Mouse (Mus musculus) liver, embryonic 16.5 days (tissue): ENCODE results near the gene Cpne9. TPM values are rescaled to one million over a fixed set of nuclear protein-coding genes. Genes with fewer than 3 reads are reported as not detected.
"Not testable (repeated sequence)": the region's sequence is repeated elsewhere in the genome, so short reads cannot be mapped to it uniquely, and the experiment has no call there.

Experiments used
- ATAC-seq: fragments of 200-750 bp; cut with Nextera tagmentation; 2 replicates; pipeline ENCODE4 v1.8.0; 2017; ENCODE audit warnings: low read depth, mild to moderate bottlenecking, moderate number of reproducible peaks, moderate library complexity
- H3K27ac ChIP-seq: fragments of 300-500 bp; sonication (generic); 2 replicates; pipeline ENCODE4 v1.5.1; 2014; ENCODE audit warnings: mild to moderate bottlenecking, low read length
- H3K27me3 ChIP-seq: fragments of 300-500 bp; sonication (generic); 2 replicates; pipeline ENCODE4 v1.6.1; 2014; ENCODE audit warnings: low read depth, low read length, mixed read lengths; ENCODE audit not compliant: control insufficient read depth, insufficient read depth
- H3K36me3 ChIP-seq: fragments of 300-500 bp; sonication (generic); 2 replicates; pipeline ENCODE4 v1.6.1; 2014; ENCODE audit warnings: mild to moderate bottlenecking; ENCODE audit not compliant: control insufficient read depth, insufficient read depth
- H3K4me1 ChIP-seq: fragments of 300-500 bp; sonication (generic); 2 replicates; pipeline ENCODE4 v1.6.1; 2014; ENCODE audit warnings: low read depth, low read length, mixed read lengths; ENCODE audit not compliant: control insufficient read depth
- H3K4me2 ChIP-seq: fragments of 300-500 bp; sonication (generic); 2 replicates; pipeline ENCODE4 v1.6.1; 2014; ENCODE audit warnings: low read depth, low read length, mixed read lengths
- H3K4me3 ChIP-seq: fragments of 300-500 bp; sonication (generic); 2 replicates; pipeline ENCODE4 v1.5.1; 2014; ENCODE audit warnings: low read depth, mild to moderate bottlenecking, low read length
- H3K9ac ChIP-seq: fragments of 300-500 bp; sonication (generic); 2 replicates; pipeline ENCODE4 v1.6.1; 2014; ENCODE audit warnings: low read depth, low read length
- H3K9me3 ChIP-seq: fragments of 300-500 bp; sonication (generic); replicated peaks from 2 replicates; pipeline ENCODE4 v1.6.1; 2016; ENCODE audit warnings: low read length; ENCODE audit not compliant: control insufficient read depth
- WGBS: fragments of 180-500 bp; shearing (Covaris S2); extraction: QIAGEN DNeasy Blood & Tissue Kit; methylation state at CpG from one replicate; pipeline ENCODE4 v1.1.7; 2014; ENCODE audit not compliant: insufficient replicate concordance; 5-methylcytosine and 5-hydroxymethylcytosine counted together
- polyA plus RNA-seq: library from polyadenylated mRNA; unstranded; fragments of >200 nt; fragmentation: Nextera tagmentation; extraction: Ambion mirVana; gene quantifications from 2 replicates; pipeline ENCODE4 v1.2.1, GENCODE M21; 2015

The Cpne9 gene
- polyA plus RNA-seq, 1 experiment from 2014 or later: 0.02 TPM

- H3K9ac ChIP-seq: no peak overlapping the region
- no peak overlapping the region for H3K4me3 ChIP-seq
- no peak for ATAC-seq
- no peaks in the 10 kb centered on the region for H3K9me3 ChIP-seq
- H3K27me3 ChIP-seq: no peaks in the 10 kb centered on the region
- H3K4me1 ChIP-seq: peaks cover 25% of the 10 kb centered on the region
- H3K27ac ChIP-seq: no peak overlapping the region
- WGBS: 61% methylated on average over 1 of the region's 1 CpGs
- peaks cover 12% of the 10 kb centered on the region for H3K36me3 ChIP-seq
- no peak overlapping the region for H3K4me2 ChIP-seq
Measured at GRCm38 (mm10) chr6:113329396-113329795, 47.3 kb downstream of the Cpne9 start.

GRCm38 (mm10) chr6:113330547-113330946, 48.4 kb downstream of the Cpne9 start:
- WGBS: 6% methylated on average over 2 of the region's 2 CpGs
- peaks cover 25% of the 10 kb centered on the region for H3K4me1 ChIP-seq
- H3K9ac ChIP-seq: no peak overlapping the region
- no peak for ATAC-seq
- H3K27me3 ChIP-seq: no peaks in the 10 kb centered on the region
- no peak overlapping the region for H3K4me2 ChIP-seq
- peaks cover 6% of the 10 kb centered on the region for H3K36me3 ChIP-seq
- H3K27ac ChIP-seq: no peak overlapping the region; the same call in 1 of the 2 replicates
- H3K9me3 ChIP-seq: no peaks in the 10 kb centered on the region
- no peak overlapping the region for H3K4me3 ChIP-seq

- no peak for ATAC-seq
Measured at GRCm38 (mm10) chr6:113331721-113332120, 49.6 kb downstream of the Cpne9 start.

GRCm38 (mm10) chr6:113332734-113333133, 50.6 kb downstream of the Cpne9 start:
- peaks cover 20% of the 10 kb centered on the region for H3K4me1 ChIP-seq
- 70% methylated on average over 6 of the region's 6 CpGs for WGBS
- ATAC-seq, H3K27ac ChIP-seq, H3K9me3 ChIP-seq, H3K27me3 ChIP-seq, H3K4me2 ChIP-seq, H3K9ac ChIP-seq, H3K36me3 ChIP-seq, H3K4me3 ChIP-seq: not testable (repeated sequence)

More at GRCm38 (mm10) chr6:113331721-113332120, 49.6 kb downstream of the Cpne9 start:
- WGBS: 80% methylated on average over 11 of the region's 11 CpGs
- no peak overlapping the region for H3K9ac ChIP-seq
- H3K4me1 ChIP-seq: peaks cover 17% of the 10 kb centered on the region; the same call in 1 of the 2 replicates
- peaks cover 6% of the 10 kb centered on the region for H3K36me3 ChIP-seq
- H3K4me3 ChIP-seq: no peak overlapping the region
- H3K9me3 ChIP-seq: no peaks in the 10 kb centered on the region
- no peak overlapping the region for H3K4me2 ChIP-seq
- no peaks in the 10 kb centered on the region for H3K27me3 ChIP-seq
- no peak overlapping the region for H3K27ac ChIP-seq

- WGBS: 79% methylated on average over 14 of the region's 14 CpGs
- Histone ChIP-seq H3K27ac (no peak overlapping the region), H3K36me3 (peaks cover 6% of the 10 kb centered on the region)
Measured at GRCm38 (mm10) chr6:113333137-113333950, 51.2 kb downstream of the Cpne9 start.

GRCm38 (mm10) chr6:113334216-113334615, 52.1 kb downstream of the Cpne9 start:
- H3K9me3 ChIP-seq: no peaks in the 10 kb centered on the region
- no peak overlapping the region for H3K4me3 ChIP-seq
- H3K36me3 ChIP-seq: peaks cover 6% of the 10 kb centered on the region
- H3K27ac ChIP-seq: no peak overlapping the region
- H3K4me1 ChIP-seq: peaks cover 16% of the 10 kb centered on the region
- H3K27me3 ChIP-seq: no peaks in the 10 kb centered on the region
- WGBS: 71% methylated on average over 6 of the region's 6 CpGs
- H3K9ac ChIP-seq: no peak overlapping the region
- ATAC-seq: no peak
- H3K4me2 ChIP-seq: no peak overlapping the region

More at GRCm38 (mm10) chr6:113333137-113333950, 51.2 kb downstream of the Cpne9 start:
- no peak overlapping the region for H3K4me2 ChIP-seq
- H3K4me3 ChIP-seq: no peak overlapping the region
- H3K27me3 ChIP-seq: no peaks in the 10 kb centered on the region
- H3K9ac ChIP-seq: no peak overlapping the region
- no peaks in the 10 kb centered on the region for H3K9me3 ChIP-seq
- peak; percentile 35; the same call in 1 of the 2 replicates for ATAC-seq
- H3K4me1 ChIP-seq: peaks cover 20% of the 10 kb centered on the region

GRCm38 (mm10) chr6:113336852-113337620, 54.9 kb downstream of the Cpne9 start:
- ATAC-seq: no peak
- no peaks in the 10 kb centered on the region for H3K27me3 ChIP-seq
- H3K4me1 ChIP-seq: peaks cover 8% of the 10 kb centered on the region
- no peaks in the 10 kb centered on the region for H3K9me3 ChIP-seq
- H3K4me3 ChIP-seq: no peak overlapping the region
- peaks cover 6% of the 10 kb centered on the region for H3K36me3 ChIP-seq
- no peak overlapping the region for H3K9ac ChIP-seq
- H3K4me2 ChIP-seq: no peak overlapping the region
- 40% methylated on average over 8 of the region's 8 CpGs for WGBS
- no peak overlapping the region for H3K27ac ChIP-seq

GRCm38 (mm10) chr6:113341574-113341973, 59.5 kb downstream of the Cpne9 start:
- H3K4me1 ChIP-seq: peaks cover 10% of the 10 kb centered on the region
- ATAC-seq: no peak
- H3K4me2 ChIP-seq: no peak overlapping the region
- no peak overlapping the region for H3K27ac ChIP-seq
- no peak overlapping the region for H3K9ac ChIP-seq
- no peak overlapping the region for H3K4me3 ChIP-seq
- no peaks in the 10 kb centered on the region for H3K9me3 ChIP-seq
- no peaks in the 10 kb centered on the region for H3K27me3 ChIP-seq
- WGBS: 40% methylated on average over 6 of the region's 6 CpGs
- no peaks in the 10 kb centered on the region for H3K36me3 ChIP-seq

- Histone ChIP-seq H3K4me1 (peaks cover 6% of the 10 kb centered on the region), H3K9me3 (no peaks in the 10 kb centered on the region), H3K27ac (no peak overlapping the region), H3K4me3 (no peak overlapping the region), H3K4me2 (no peak overlapping the region), H3K36me3 (no peaks in the 10 kb centered on the region), H3K9ac (no peak overlapping the region), H3K27me3 (no peaks in the 10 kb centered on the region)
- 41% methylated on average over 5 of the region's 7 CpGs for WGBS
- no peak for ATAC-seq
Measured at GRCm38 (mm10) chr6:113342297-113342696, 60.2 kb downstream of the Cpne9 start.
